Mouse (Mus musculus): ENCODE results near the gene Ctsf.
"Not testable (repeated sequence)": the region's sequence is repeated elsewhere in the genome, so short reads cannot be mapped to it uniquely, and the experiment has no call there.

The Ctsf gene

GRCm38 (mm10) chr19:4850281-4850680 lies 4.6 kb upstream of the Ctsf start:
- no peak for DNase-seq

DNA sequence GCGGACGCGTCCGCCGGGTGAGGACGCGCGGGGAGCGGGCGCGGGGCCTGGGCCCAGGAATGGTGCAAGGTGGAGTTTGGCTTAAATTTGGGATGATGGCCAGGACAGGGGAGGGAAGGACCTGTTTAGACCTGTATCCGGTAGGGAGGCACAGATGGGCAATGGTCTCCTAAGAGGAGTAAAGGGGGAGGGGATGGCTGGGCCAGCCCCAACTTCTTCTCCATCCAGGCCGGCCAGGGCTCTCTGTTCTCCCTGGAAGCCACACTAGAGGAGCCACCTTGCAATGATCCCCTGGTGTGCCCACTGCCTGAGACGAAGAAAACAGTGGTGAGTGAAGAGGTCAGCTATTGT lies 515 bp downstream of the Ctsf start:
- no peak for DNase-seq

DNA sequence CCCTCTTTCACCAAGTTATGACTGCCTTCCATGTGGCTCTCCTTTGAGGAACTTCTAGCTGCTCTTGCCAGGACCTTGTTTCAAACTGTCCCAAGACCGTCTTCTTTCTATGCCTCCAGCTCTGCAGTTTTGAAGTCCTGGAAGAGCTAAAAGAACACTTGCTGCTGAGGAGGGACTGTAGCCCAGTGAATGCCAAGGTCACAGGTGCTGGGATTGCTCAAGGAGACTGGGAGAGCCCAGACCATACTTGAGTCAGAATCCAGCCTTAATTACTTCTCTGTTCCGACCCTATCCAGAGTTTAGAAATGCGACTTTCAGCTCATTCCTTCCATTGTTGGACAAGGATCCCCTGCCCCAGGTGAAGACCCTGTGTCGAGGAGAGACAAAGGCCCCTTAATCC lies 1.0 kb downstream of the Ctsf start:
- DNase-seq: no peak

GRCm38 (mm10) chr19:4859081-4859480 lies 4.2 kb downstream of the Ctsf start:
- DNase-seq: no peak

GRCm38 (mm10) chr19:4863048-4863447 lies 8.1 kb downstream of the Ctsf start:
- no peak for DNase-seq

- DNase-seq: peak; percentile 58
These were observed 10.2 kb downstream of the Ctsf start for GRCm38 (mm10) chr19:4865147-4865546.

- DNase-seq: not testable (repeated sequence)
These were observed 19.7 kb downstream of the Ctsf start for GRCm38 (mm10) chr19:4874613-4875012.

DNA sequence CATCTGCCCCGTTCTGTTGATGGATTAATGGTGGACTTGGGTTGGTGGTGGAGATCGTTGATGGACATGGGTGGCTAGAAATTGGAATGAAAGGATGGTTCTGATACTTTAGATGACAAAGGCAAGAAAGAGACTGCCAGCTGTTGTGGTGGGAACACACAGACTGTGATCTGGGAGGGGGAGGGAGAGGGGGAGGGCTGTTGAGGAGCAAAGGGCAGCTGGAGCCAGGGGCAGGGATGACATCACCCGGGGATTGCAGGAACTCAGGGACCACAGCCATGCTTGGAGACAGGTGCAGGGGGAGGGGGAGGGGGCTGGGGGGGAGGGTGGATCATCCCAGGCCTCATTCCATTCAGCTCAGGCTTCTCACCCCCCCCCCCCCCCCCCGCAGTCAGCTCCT lies 21.3 kb downstream of the Ctsf start:
- no peak for DNase-seq

GRCm38 (mm10) chr19:4876755-4877154 lies 21.8 kb downstream of the Ctsf start:
- DNase-seq: no peak

GRCm38 (mm10) chr19:4877785-4878184 lies 22.9 kb downstream of the Ctsf start, which contains the start of gene Actn3:
Actn3 (minus strand) TSS chr19:4877909.
- peak; percentile 51 for DNase-seq

DNA sequence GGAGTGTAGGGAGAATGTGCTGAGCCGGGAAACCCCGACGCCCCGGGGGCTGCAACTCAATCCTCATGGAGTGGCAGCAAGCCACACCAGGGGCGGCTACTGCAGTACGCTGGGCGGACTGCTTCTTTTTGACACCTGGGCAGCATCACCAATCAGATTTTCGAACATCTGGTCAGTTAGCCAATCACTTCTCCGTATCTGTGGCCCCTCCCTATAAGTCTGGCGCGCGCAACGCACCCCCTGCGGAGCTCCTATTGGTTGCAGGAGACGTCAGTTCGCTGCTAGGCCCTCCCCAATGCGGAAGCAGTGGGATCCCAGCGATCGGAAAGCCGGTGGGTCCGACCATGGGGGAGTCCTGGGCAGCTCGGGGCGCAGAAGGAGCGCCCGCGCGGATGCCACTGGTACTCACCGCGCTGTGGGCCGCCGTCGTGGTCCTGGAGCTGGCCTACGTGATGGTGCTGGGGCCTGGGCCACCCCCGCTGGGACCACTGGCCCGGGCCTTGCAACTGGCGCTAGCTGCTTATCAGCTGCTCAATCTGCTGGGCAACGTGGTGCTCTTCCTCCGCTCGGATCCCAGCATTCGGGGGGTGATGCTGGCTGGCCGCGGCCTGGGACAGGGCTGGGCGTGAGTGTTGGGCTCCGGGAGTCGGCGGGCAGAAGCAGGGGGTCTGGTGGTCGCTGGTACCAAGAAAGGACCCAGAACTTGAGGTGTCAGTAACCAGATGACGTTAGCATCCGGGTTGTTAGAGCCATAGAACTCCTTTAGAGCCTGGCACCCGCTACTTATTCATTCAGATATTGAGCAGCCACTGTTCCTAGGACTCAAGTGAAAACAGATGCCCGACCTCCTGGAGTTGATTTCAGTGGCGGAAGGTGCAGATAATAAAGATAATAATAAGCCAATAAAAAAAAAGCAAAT lies 23.7 kb downstream of the Ctsf start, which contains the start of gene Zdhhc24:
Gene Zdhhc24 (plus strand): TSS at position 264 of the 919 bp plus-strand sequence.
- peak; percentile 97 for DNase-seq

DNA sequence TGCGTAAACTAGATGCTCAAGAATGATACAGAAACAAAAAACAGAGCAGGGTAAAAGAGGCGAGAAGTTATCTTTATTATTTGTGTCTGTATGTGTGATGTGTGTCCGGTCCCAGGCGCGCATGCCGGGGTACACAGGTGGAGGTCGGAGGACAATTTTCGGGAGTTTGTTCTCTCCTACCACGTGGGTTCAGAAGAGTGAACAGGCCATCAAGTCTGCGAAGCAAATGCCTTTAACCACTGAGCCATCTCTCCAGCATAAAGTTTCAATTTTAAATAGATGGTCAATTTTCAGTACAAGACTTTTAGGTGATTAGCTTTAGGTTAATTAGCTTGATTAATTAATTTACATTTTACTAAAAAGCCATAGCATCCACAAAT lies 24.4 kb downstream of the Ctsf start:
- no peak for DNase-seq

GRCm38 (mm10) chr19:4883961-4884360 lies 29.0 kb downstream of the Ctsf start:
- DNase-seq: no peak

- no peak for DNase-seq
These were observed 34.9 kb downstream of the Ctsf start for GRCm38 (mm10) chr19:4889791-4890190.

- DNase-seq: no peak
These were observed 36.9 kb downstream of the Ctsf start for GRCm38 (mm10) chr19:4891798-4892197.

- DNase-seq: no peak
These were observed 42.0 kb downstream of the Ctsf start for GRCm38 (mm10) chr19:4896780-4897520.

GRCm38 (mm10) chr19:4898972-4899371 lies 44.0 kb downstream of the Ctsf start:
- no peak for DNase-seq

DNA sequence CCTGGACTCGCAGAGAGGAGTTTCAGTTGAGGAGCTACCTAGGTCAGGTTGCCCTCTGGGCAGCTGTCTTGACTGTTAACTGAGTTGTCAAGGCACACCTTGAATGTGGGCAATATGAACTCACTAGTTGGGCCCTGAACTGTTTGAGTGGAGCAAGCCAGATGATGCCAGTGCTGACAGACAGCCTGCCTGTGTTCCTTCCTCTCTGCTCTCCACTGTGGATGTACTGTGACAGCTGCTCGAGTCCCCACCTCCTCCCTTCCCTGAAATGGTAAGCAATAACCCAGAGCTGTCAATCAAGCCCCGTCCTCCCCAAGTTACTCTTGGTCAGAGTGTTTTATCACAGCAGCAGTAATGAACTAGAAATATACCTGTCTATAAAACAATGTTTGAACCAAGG lies 45.0 kb downstream of the Ctsf start:
- DNase-seq: no peak

DNA sequence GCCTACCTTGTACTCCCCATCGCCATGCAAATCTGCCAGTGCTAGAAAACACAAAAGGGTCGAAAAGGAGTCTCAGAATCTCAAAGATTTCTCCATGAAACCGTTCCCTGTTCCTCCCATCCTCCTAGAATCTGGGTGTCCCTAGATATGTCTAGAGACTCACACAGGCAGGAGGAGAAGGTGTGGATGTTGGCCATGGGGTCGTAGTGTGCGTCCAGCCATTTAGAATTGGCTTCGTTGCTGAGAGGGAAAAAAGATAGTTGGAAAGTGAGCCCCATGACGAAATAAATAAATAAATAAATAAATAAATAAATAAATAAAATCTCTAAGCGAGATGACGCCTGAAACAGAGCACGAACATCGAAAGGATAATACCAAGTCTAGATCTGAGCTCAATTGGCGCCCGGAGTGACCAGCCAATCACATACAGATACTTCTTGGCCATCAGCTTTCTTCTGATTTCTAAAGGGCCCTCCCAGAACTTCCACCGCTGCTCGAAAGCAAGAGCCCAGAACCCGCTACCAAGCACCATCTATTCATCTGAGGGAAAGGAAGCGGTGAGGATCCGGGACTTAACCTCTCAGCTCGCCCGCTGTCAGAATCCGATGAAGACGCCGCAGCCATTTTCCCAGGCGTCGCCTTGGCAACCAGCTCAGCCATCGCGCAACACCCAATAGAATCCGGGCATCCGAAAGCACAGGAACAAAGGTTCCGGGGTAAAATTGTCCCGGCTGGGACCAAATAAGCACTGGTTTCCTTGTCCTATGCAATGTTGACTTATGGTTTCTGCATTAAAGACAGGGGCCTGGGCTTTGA lies 51.3 kb downstream of the Ctsf start, which contains the start of gene Bbs1:
Gene Bbs1 (minus strand): TSS at position 650 of the 816 bp plus-strand sequence.
- DNase-seq: peak; percentile 88

DNA sequence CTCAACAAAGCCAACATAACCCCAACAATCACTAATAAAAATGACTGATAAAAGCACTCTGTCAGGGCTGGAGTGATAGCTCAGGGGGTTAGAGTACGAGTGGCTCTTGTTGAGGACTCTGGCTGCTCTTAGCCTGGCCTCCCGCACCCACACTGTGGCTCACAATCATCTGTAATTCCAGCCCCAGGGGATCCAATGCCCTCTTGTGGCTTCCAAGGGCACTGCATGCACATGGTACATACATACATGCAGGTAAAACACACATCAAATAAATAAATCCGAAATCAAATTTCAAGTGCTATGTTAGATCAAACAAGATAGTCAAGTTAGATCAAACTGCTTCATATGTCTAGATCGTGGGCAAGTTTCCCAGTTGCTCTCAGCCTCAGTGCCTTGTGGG lies 53.2 kb downstream of the Ctsf start:
- DNase-seq: peak; percentile 32

- DNase-seq: no peak
These were observed 54.4 kb downstream of the Ctsf start for GRCm38 (mm10) chr19:4909376-4909775.

Data from lung, postnatal 10 days (tissue).